Mouse (Mus musculus): ENCODE results near the gene 0610010K14Rik.

GRCm38 (mm10) chr11:70254337-70254736 is 16.6 kb upstream of the 0610010K14Rik start:
- TF ChIP-seq CTCF (IDR thresholded peaks at IDR 0.05; ENCODE audit: insufficient read depth, low read depth, low read length) (no peak), POLR2A (IDR thresholded peaks at IDR 0.05; ENCODE audit: insufficient read depth, low read depth, low read length) (no peak)

Data from olfactory bulb, adult 2 months (tissue).